Mouse (Mus musculus): ENCODE results near the gene Tmem135. TPM values are rescaled to one million over a fixed set of nuclear protein-coding genes. Genes with fewer than 3 reads are reported as not detected.

The Tmem135 gene
- polyA plus RNA-seq, 1 experiment from 2014 or later = 29.4 TPM

GRCm38 (mm10) chr7:89395399-89395798, 8.6 kb downstream of the Tmem135 start:
- no peak overlapping the region for H3K4me3 ChIP-seq (ENCODE audit: low read length)
- H3K36me3 ChIP-seq (ENCODE audit: control insufficient read depth, insufficient read depth, low read length) = no peaks in the 10 kb centered on the region
- H3K9ac ChIP-seq (ENCODE audit: low read depth, low read length) = no peak overlapping the region
- H3K4me2 ChIP-seq (ENCODE audit: low read length) = no peak overlapping the region
- H3K4me1 ChIP-seq (ENCODE audit: control insufficient read depth, insufficient read depth, low read depth, low read length) = no peaks in the 10 kb centered on the region
- no peak for ATAC-seq
- no peaks in the 10 kb centered on the region for H3K9me3 ChIP-seq (ENCODE audit: control insufficient read depth, low read length)
- 85% methylated on average over 1 of the region's 1 CpGs for WGBS
- H3K27me3 ChIP-seq (replicated peaks; ENCODE audit: control insufficient read depth, insufficient read depth, low read length) = no peaks in the 10 kb centered on the region
- H3K27ac ChIP-seq (ENCODE audit: low read depth, low read length) = no peak overlapping the region

- H3K4me3 ChIP-seq (ENCODE audit: low read length) = no peak overlapping the region
- H3K4me2 ChIP-seq (ENCODE audit: low read length) = no peak overlapping the region
- no peaks in the 10 kb centered on the region for H3K4me1 ChIP-seq (ENCODE audit: control insufficient read depth, insufficient read depth, low read depth, low read length)
- no peaks in the 10 kb centered on the region for H3K36me3 ChIP-seq (ENCODE audit: control insufficient read depth, insufficient read depth, low read length)
- no peaks in the 10 kb centered on the region for H3K27me3 ChIP-seq (replicated peaks; ENCODE audit: control insufficient read depth, insufficient read depth, low read length)
- H3K9ac ChIP-seq (ENCODE audit: low read depth, low read length) = no peak overlapping the region
- no peaks in the 10 kb centered on the region for H3K9me3 ChIP-seq (ENCODE audit: control insufficient read depth, low read length)
- 100% methylated on average over 1 of the region's 1 CpGs for WGBS
- no peak overlapping the region for H3K27ac ChIP-seq (ENCODE audit: low read depth, low read length)
- ATAC-seq = no peak
Observed at GRCm38 (mm10) chr7:89392825-89393224, 11.2 kb downstream of the Tmem135 start.

- no peaks in the 10 kb centered on the region for H3K4me1 ChIP-seq (ENCODE audit: control insufficient read depth, insufficient read depth, low read depth, low read length)
- WGBS = 76% methylated on average over 4 of the region's 4 CpGs
- H3K27ac ChIP-seq (ENCODE audit: low read depth, low read length) = no peak overlapping the region
- H3K4me3 ChIP-seq (ENCODE audit: low read length) = no peak overlapping the region
- no peak for ATAC-seq
- H3K9ac ChIP-seq (ENCODE audit: low read depth, low read length) = no peak overlapping the region
- no peak overlapping the region for H3K4me2 ChIP-seq (ENCODE audit: low read length)
- no peaks in the 10 kb centered on the region for H3K36me3 ChIP-seq (ENCODE audit: control insufficient read depth, insufficient read depth, low read length)
- no peaks in the 10 kb centered on the region for H3K27me3 ChIP-seq (replicated peaks; ENCODE audit: control insufficient read depth, insufficient read depth, low read length)
- no peaks in the 10 kb centered on the region for H3K9me3 ChIP-seq (ENCODE audit: control insufficient read depth, low read length)
Observed at GRCm38 (mm10) chr7:89392388-89392787, 11.6 kb downstream of the Tmem135 start.

- no peak overlapping the region for H3K27ac ChIP-seq (ENCODE audit: low read depth, low read length)
- no peaks in the 10 kb centered on the region for H3K36me3 ChIP-seq (ENCODE audit: control insufficient read depth, insufficient read depth, low read length)
- no peak for ATAC-seq
- no peaks in the 10 kb centered on the region for H3K9me3 ChIP-seq (ENCODE audit: control insufficient read depth, low read length)
- no peaks in the 10 kb centered on the region for H3K4me1 ChIP-seq (ENCODE audit: control insufficient read depth, insufficient read depth, low read depth, low read length)
- H3K27me3 ChIP-seq (replicated peaks; ENCODE audit: control insufficient read depth, insufficient read depth, low read length) = no peaks in the 10 kb centered on the region
- H3K9ac ChIP-seq (ENCODE audit: low read depth, low read length) = no peak overlapping the region
- 85% methylated on average over 4 of the region's 4 CpGs for WGBS
- no peak overlapping the region for H3K4me2 ChIP-seq (ENCODE audit: low read length)
- no peak overlapping the region for H3K4me3 ChIP-seq (ENCODE audit: low read length)
Observed at GRCm38 (mm10) chr7:89391831-89392230, 12.2 kb downstream of the Tmem135 start.

GRCm38 (mm10) chr7:89391281-89391680, 12.7 kb downstream of the Tmem135 start:
- no peak overlapping the region for H3K9ac ChIP-seq (ENCODE audit: low read depth, low read length)
- no peak overlapping the region for H3K4me3 ChIP-seq (ENCODE audit: low read length)
- no peaks in the 10 kb centered on the region for H3K36me3 ChIP-seq (ENCODE audit: control insufficient read depth, insufficient read depth, low read length)
- no peak overlapping the region for H3K4me2 ChIP-seq (ENCODE audit: low read length)
- no peaks in the 10 kb centered on the region for H3K9me3 ChIP-seq (ENCODE audit: control insufficient read depth, low read length)
- 88% methylated on average over 3 of the region's 3 CpGs for WGBS
- no peak overlapping the region for H3K27ac ChIP-seq (ENCODE audit: low read depth, low read length)
- ATAC-seq = no peak
- H3K4me1 ChIP-seq (ENCODE audit: control insufficient read depth, insufficient read depth, low read depth, low read length) = no peaks in the 10 kb centered on the region
- no peaks in the 10 kb centered on the region for H3K27me3 ChIP-seq (replicated peaks; ENCODE audit: control insufficient read depth, insufficient read depth, low read length)

GRCm38 (mm10) chr7:89390660-89391059, 13.4 kb downstream of the Tmem135 start:
- Histone ChIP-seq H3K36me3 (ENCODE audit: control insufficient read depth, insufficient read depth, low read length) (no peaks in the 10 kb centered on the region), H3K4me1 (ENCODE audit: control insufficient read depth, insufficient read depth, low read depth, low read length) (no peaks in the 10 kb centered on the region), H3K9ac (ENCODE audit: low read depth, low read length) (no peak overlapping the region), H3K27me3 (replicated peaks; ENCODE audit: control insufficient read depth, insufficient read depth, low read length) (no peaks in the 10 kb centered on the region), H3K4me2 (ENCODE audit: low read length) (no peak overlapping the region), H3K27ac (ENCODE audit: low read depth, low read length) (no peak overlapping the region), H3K9me3 (ENCODE audit: control insufficient read depth, low read length) (no peaks in the 10 kb centered on the region), H3K4me3 (ENCODE audit: low read length) (no peak overlapping the region)
- no peak for ATAC-seq
- 82% methylated on average over 2 of the region's 2 CpGs for WGBS

GRCm38 (mm10) chr7:89388981-89389380, 15.0 kb downstream of the Tmem135 start:
- WGBS = 83% methylated on average over 3 of the region's 3 CpGs
- Histone ChIP-seq H3K9ac (ENCODE audit: low read depth, low read length) (no peak overlapping the region), H3K36me3 (ENCODE audit: control insufficient read depth, insufficient read depth, low read length) (no peaks in the 10 kb centered on the region), H3K4me3 (ENCODE audit: low read length) (no peak overlapping the region), H3K4me1 (ENCODE audit: control insufficient read depth, insufficient read depth, low read depth, low read length) (no peaks in the 10 kb centered on the region), H3K27ac (ENCODE audit: low read depth, low read length) (no peak overlapping the region), H3K27me3 (replicated peaks; ENCODE audit: control insufficient read depth, insufficient read depth, low read length) (no peaks in the 10 kb centered on the region), H3K9me3 (ENCODE audit: control insufficient read depth, low read length) (no peaks in the 10 kb centered on the region), H3K4me2 (ENCODE audit: low read length) (no peak overlapping the region)
- ATAC-seq = no peak

- H3K4me1 ChIP-seq (ENCODE audit: control insufficient read depth, insufficient read depth, low read depth, low read length) = no peaks in the 10 kb centered on the region
- H3K9ac ChIP-seq (ENCODE audit: low read depth, low read length) = no peak overlapping the region
- no peak overlapping the region for H3K27ac ChIP-seq (ENCODE audit: low read depth, low read length)
- no peaks in the 10 kb centered on the region for H3K36me3 ChIP-seq (ENCODE audit: control insufficient read depth, insufficient read depth, low read length)
- H3K4me2 ChIP-seq (ENCODE audit: low read length) = no peak overlapping the region
- no peaks in the 10 kb centered on the region for H3K27me3 ChIP-seq (replicated peaks; ENCODE audit: control insufficient read depth, insufficient read depth, low read length)
- no peak for ATAC-seq
- no peaks in the 10 kb centered on the region for H3K9me3 ChIP-seq (ENCODE audit: control insufficient read depth, low read length)
- WGBS = 85% methylated on average over 3 of the region's 3 CpGs
- H3K4me3 ChIP-seq (ENCODE audit: low read length) = no peak overlapping the region
Observed at GRCm38 (mm10) chr7:89382892-89383291, 21.1 kb downstream of the Tmem135 start.

GRCm38 (mm10) chr7:89380935-89381705, 22.9 kb downstream of the Tmem135 start:
- 39% methylated on average over 7 of the region's 7 CpGs for WGBS
- H3K4me1 ChIP-seq (ENCODE audit: control insufficient read depth, insufficient read depth, low read depth, low read length) = no peaks in the 10 kb centered on the region
- no peak overlapping the region for H3K4me2 ChIP-seq (ENCODE audit: low read length)
- H3K9ac ChIP-seq (ENCODE audit: low read depth, low read length) = no peak overlapping the region
- H3K9me3 ChIP-seq (ENCODE audit: control insufficient read depth, low read length) = no peaks in the 10 kb centered on the region
- no peaks in the 10 kb centered on the region for H3K27me3 ChIP-seq (replicated peaks; ENCODE audit: control insufficient read depth, insufficient read depth, low read length)
- H3K27ac ChIP-seq (ENCODE audit: low read depth, low read length) = no peak overlapping the region
- H3K4me3 ChIP-seq (ENCODE audit: low read length) = no peak overlapping the region
- H3K36me3 ChIP-seq (ENCODE audit: control insufficient read depth, insufficient read depth, low read length) = no peaks in the 10 kb centered on the region
- no peak for ATAC-seq

All from hindbrain, embryonic 16.5 days (tissue).